Mouse (Mus musculus) liver, embryonic 14.5 days (tissue): Measurements from ENCODE around the gene Cdkn2a.

ENCODE experiments used
- CTCF ChIP-seq: IDR thresholded peaks from 2 replicates; pipeline ENCODE4 v1.5.1; 2016; ENCODE audit warnings: antibody characterized with exemption, low read depth, control low read depth
- EP300 ChIP-seq: IDR thresholded peaks from 2 replicates; pipeline ENCODE4 v1.6.1; 2016; ENCODE audit warnings: antibody characterized with exemption, low read depth

GRCm38 (mm10) chr4:89294486-89295440 lies at the start of gene Cdkn2a:
- TF ChIP-seq CTCF (no peak), EP300 (no peak)
